Mouse (Mus musculus) E14TG2a.4 (cell line): ENCODE data around the gene Chd9.

Source experiments
- CTCF ChIP-seq: conservative IDR thresholded peaks from 2 replicates; pipeline ENCODE4 v1.5.1; 2014; ENCODE audit warnings: low read length
- NANOG ChIP-seq: IDR thresholded peaks from 2 replicates; pipeline ENCODE4 v1.6.1; 2014; ENCODE audit warnings: borderline replicate concordance, low read length, mixed read lengths
- POU5F1 ChIP-seq: IDR thresholded peaks from 2 replicates; pipeline ENCODE4 v1.6.1; 2014; ENCODE audit warnings: low read length, borderline replicate concordance

DNA sequence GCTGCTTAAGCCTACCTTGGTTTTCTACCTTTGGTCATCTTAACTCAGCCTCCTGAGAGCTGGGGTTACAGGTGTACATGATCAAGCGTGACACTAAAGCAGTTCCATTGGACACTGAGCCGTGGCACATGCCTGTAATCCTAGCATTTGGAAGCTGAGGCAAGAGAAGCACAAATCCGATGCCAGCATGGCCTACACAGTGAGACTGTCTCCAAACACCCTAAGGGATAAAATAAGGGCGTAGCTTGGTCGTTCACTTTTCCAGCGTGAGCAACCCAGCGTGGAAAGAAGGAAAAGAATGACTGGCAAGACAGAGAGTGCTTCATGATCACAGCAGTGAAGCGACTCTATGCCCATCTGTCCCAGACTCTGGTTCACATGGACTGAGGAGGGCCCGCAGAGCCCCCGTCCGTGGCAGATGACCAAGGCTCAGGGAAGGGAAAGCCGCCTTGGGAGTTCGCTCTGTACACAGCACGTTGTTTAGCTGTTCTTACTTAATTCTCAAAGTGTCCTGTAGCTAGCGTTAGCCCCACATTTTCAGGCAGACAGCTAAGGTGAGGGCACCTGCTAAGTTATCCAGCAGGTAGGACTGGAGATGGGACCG, 54.0 kb downstream of the Chd9 start:
- TF ChIP-seq CTCF (no peak), NANOG (no peak), POU5F1 (no peak)
